In genomic region chr1:135699892-135700291, GRCm38 (mm10) we compare ENCODE assay signal across 8 mouse cellular contexts. TPM values are rescaled to one million over a fixed set of nuclear protein-coding genes. Genes with fewer than 3 reads are reported as not detected.
A peak's percentile ranks its signal among the peaks of the same experiment; 100 is the strongest.
DNase-seq lines count a peak whose midpoint lies in the region; ATAC-seq and TF ChIP-seq lines count a peak whose summit lies in the region.

No protein-coding gene starts in this region.

- ATAC-seq in forebrain, embryonic 11.5 days (replicated peaks; ENCODE audit: low FRiP score) = no peak
- ATAC-seq in forebrain, embryonic 15.5 days (replicated peaks) = no peak
- no peak for ATAC-seq in lung, embryonic 14.5 days (ENCODE audit: insufficient read depth)
- ATAC-seq in limb, embryonic 11.5 days (ENCODE audit: insufficient number of reproducible peaks, low FRiP score, low TSS enrichment, low read depth) = no peak

- H3K4me2 ChIP-seq in forebrain, embryonic 11.5 days (ENCODE audit: low read depth, low read length, severe bottlenecking) = peak overlapping the region; percentile 72; the same call in 1 of the 2 replicates
- no peak overlapping the region for H3K4me2 ChIP-seq in forebrain, embryonic 15.5 days (replicated peaks)
- peak overlapping the region; percentile 67; the same call in 1 of the 2 replicates for H3K4me2 ChIP-seq in lung, embryonic 14.5 days
- H3K4me2 ChIP-seq in limb, embryonic 11.5 days (ENCODE audit: low read depth, severe bottlenecking) = peak overlapping the region; percentile 56; the same call in 1 of the 2 replicates
- H3K4me2 ChIP-seq in myocyte (ENCODE audit: low read depth) = peak overlapping the region; percentile 99

- no peaks in the 10 kb centered on the region for H3K36me3 ChIP-seq in forebrain, embryonic 11.5 days (ENCODE audit: control insufficient read depth, insufficient read depth, low read length)
- H3K36me3 ChIP-seq in forebrain, embryonic 15.5 days = no peaks in the 10 kb centered on the region
- no peaks in the 10 kb centered on the region for H3K36me3 ChIP-seq in lung, embryonic 14.5 days (ENCODE audit: insufficient read depth)
- no peaks in the 10 kb centered on the region for H3K36me3 ChIP-seq in limb, embryonic 11.5 days (ENCODE audit: control insufficient read depth, insufficient read depth, low read length)
- no peaks in the 10 kb centered on the region for H3K36me3 ChIP-seq in myocyte (ENCODE audit: control insufficient read depth, insufficient read depth)

- H3ac ChIP-seq in myocyte (ENCODE audit: control insufficient read depth, insufficient read length) = no peak overlapping the region

- no peak overlapping the region for H3K9ac ChIP-seq in forebrain, embryonic 11.5 days (ENCODE audit: low read length)
- H3K9ac ChIP-seq in forebrain, embryonic 15.5 days (replicated peaks) = no peak overlapping the region
- no peak overlapping the region for H3K9ac ChIP-seq in lung, embryonic 14.5 days
- H3K9ac ChIP-seq in limb, embryonic 11.5 days (ENCODE audit: low read length) = no peak overlapping the region

- TF ChIP-seq POLR2A in myocyte (IDR thresholded peaks at IDR 0.05; ENCODE audit: insufficient read length, low read depth) = no peak

- H3K4me1 ChIP-seq in forebrain, embryonic 11.5 days (replicated peaks; ENCODE audit: control insufficient read depth, insufficient read depth, low read length) = peaks cover 15% of the 10 kb centered on the region
- peaks cover 17% of the 10 kb centered on the region for H3K4me1 ChIP-seq in forebrain, embryonic 15.5 days
- H3K4me1 ChIP-seq in lung, embryonic 14.5 days (ENCODE audit: insufficient read depth) = peaks cover 7% of the 10 kb centered on the region
- peaks cover 19% of the 10 kb centered on the region for H3K4me1 ChIP-seq in limb, embryonic 11.5 days (ENCODE audit: control insufficient read depth, insufficient read depth, low read length)

- no peak overlapping the region for H3K4me3 ChIP-seq in forebrain, embryonic 11.5 days (ENCODE audit: low read depth, low read length)
- no peak overlapping the region for H3K4me3 ChIP-seq in forebrain, embryonic 15.5 days
- no peak overlapping the region for H3K4me3 ChIP-seq in lung, embryonic 14.5 days (ENCODE audit: low read depth, low read length)
- no peak overlapping the region for H3K4me3 ChIP-seq in limb, embryonic 11.5 days (ENCODE audit: low read depth, low read length)
- H3K4me3 ChIP-seq in myocyte = peak overlapping the region; percentile 12

- DNase-seq in forebrain, embryonic 11.5 days (ENCODE audit: low spot score) = no peak
- DNase-seq in lung, embryonic 14.5 days = no peak
- no peak for DNase-seq in lung, postnatal 10 days
- no peak for DNase-seq in limb, embryonic 11.5 days (ENCODE audit: low spot score)
- no peak for DNase-seq in layer of hippocampus, adult 9-10 months (ENCODE audit: low spot score)
- DNase-seq in Muller cell, postnatal 12 days (ENCODE audit: inconsistent ontology term) = no peak

- H3K79me2 ChIP-seq in myocyte (ENCODE audit: control insufficient read depth, insufficient read depth) = no peaks in the 10 kb centered on the region

- no peak overlapping the region for H3K27ac ChIP-seq in forebrain, embryonic 11.5 days (ENCODE audit: low read depth, low read length)
- H3K27ac ChIP-seq in forebrain, embryonic 15.5 days (replicated peaks) = no peak overlapping the region
- H3K27ac ChIP-seq in lung, embryonic 14.5 days (ENCODE audit: low read depth) = no peak overlapping the region
- H3K27ac ChIP-seq in limb, embryonic 11.5 days (replicated peaks; ENCODE audit: low read depth, low read length) = no peak overlapping the region

- 56% methylated on average over 2 of the region's 2 CpGs for WGBS in forebrain, embryonic 11.5 days
- 60% methylated on average over 2 of the region's 2 CpGs for WGBS in forebrain, embryonic 15.5 days
- WGBS in lung, embryonic 14.5 days = 44% methylated on average over 2 of the region's 2 CpGs
- 53% methylated on average over 2 of the region's 2 CpGs for WGBS in limb, embryonic 11.5 days

- H3K27me3 ChIP-seq in forebrain, embryonic 11.5 days (ENCODE audit: control insufficient read depth, insufficient read depth, low read length) = peaks cover 7% of the 10 kb centered on the region
- peaks cover 6% of the 10 kb centered on the region; the same call in 1 of the 2 replicates for H3K27me3 ChIP-seq in forebrain, embryonic 15.5 days
- no peaks in the 10 kb centered on the region for H3K27me3 ChIP-seq in lung, embryonic 14.5 days (ENCODE audit: insufficient read depth, low read length)
- no peaks in the 10 kb centered on the region for H3K27me3 ChIP-seq in limb, embryonic 11.5 days (ENCODE audit: control insufficient read depth, insufficient read depth, low read length)
- H3K27me3 ChIP-seq in myocyte (ENCODE audit: control insufficient read depth, insufficient read depth, insufficient read length) = no peaks in the 10 kb centered on the region

- no peaks in the 10 kb centered on the region for H3K9me3 ChIP-seq in forebrain, embryonic 11.5 days (ENCODE audit: control insufficient read depth, low read length)
- no peaks in the 10 kb centered on the region for H3K9me3 ChIP-seq in forebrain, embryonic 15.5 days
- H3K9me3 ChIP-seq in lung, embryonic 14.5 days (ENCODE audit: low read depth, low read length) = no peaks in the 10 kb centered on the region
- no peaks in the 10 kb centered on the region for H3K9me3 ChIP-seq in limb, embryonic 11.5 days (ENCODE audit: control insufficient read depth, low read length)

- TF ChIP-seq CTCF in lung, embryonic 14.5 days (IDR thresholded peaks at IDR 0.05; ENCODE audit: low read depth) = no peak

TF ChIP-seq in myocyte, 11 proteins besides CTCF, POLR2A, EP300 and RAD21:
- TF ChIP-seq MYOD1 (IDR thresholded peaks at IDR 0.05; ENCODE audit: control insufficient read depth in 1 of 3, insufficient read length in 2 of 3, low read depth in 2 of 3) = no peak
- no peak for TF ChIP-seq REST (IDR thresholded peaks at IDR 0.05; ENCODE audit: insufficient read depth, insufficient read length)
- TF ChIP-seq USF1 (IDR thresholded peaks at IDR 0.05; ENCODE audit: low read depth) = no peak
- no peak for TF ChIP-seq MAX (IDR thresholded peaks at IDR 0.05; ENCODE audit: low read depth)
- TF ChIP-seq MYOG (IDR thresholded peaks at IDR 0.05; ENCODE audit: control insufficient read depth in 1 of 3, insufficient read depth in 1 of 3, insufficient read length in 2 of 3, low read depth in 2 of 3) = no peak
- no peak for TF ChIP-seq CEBPB (IDR thresholded peaks at IDR 0.05; ENCODE audit: insufficient read depth, poor library complexity, severe bottlenecking)
- TF ChIP-seq TCF3 (IDR thresholded peaks at IDR 0.05; ENCODE audit: insufficient read length, low read depth) = no peak
- TF ChIP-seq E2F4 (IDR thresholded peaks at IDR 0.05; ENCODE audit: insufficient read depth) = no peak
- TF ChIP-seq POLR2AphosphoS2 (IDR thresholded peaks at IDR 0.05; ENCODE audit: insufficient read length, low read depth) = no peak
- TF ChIP-seq TCF12 (IDR thresholded peaks at IDR 0.05; ENCODE audit: insufficient read depth, poor library complexity, severe bottlenecking) = no peak
- no peak for TF ChIP-seq SRF (IDR thresholded peaks at IDR 0.05; ENCODE audit: control insufficient read depth, insufficient read length, low read depth)

RNA-seq across cellular contexts. Expression of gene Csrp1, which starts 20.0 kb away (rescaled TPM):
- 37.1 and 39.1 TPM in 2 replicates for polyA plus RNA-seq in forebrain, embryonic 11.5 days (2014; fragmentation: Nextera tagmentation; extraction: Ambion mirVana)
- polyA plus RNA-seq in forebrain, embryonic 15.5 days (2015; fragmentation: Nextera tagmentation; extraction: Ambion mirVana) = 17.7 and 18.0 TPM in 2 replicates
- 271 and 297 TPM in 2 replicates for polyA plus RNA-seq in lung, embryonic 14.5 days (2014; fragmentation: Nextera tagmentation; extraction: Ambion mirVana)
- 50.5 and 51.2 TPM in 2 replicates for polyA plus RNA-seq in limb, embryonic 11.5 days (2014; fragmentation: Nextera tagmentation; extraction: Ambion mirVana)
- 219 TPM for polyA plus RNA-seq in myocyte (2012; fragmentation: generic; extraction: Trizol)
